In genomic region chrX:52744201-52745051, GRCm38 (mm10) we compare ENCODE assay signal across 8 mouse cellular contexts. TPM values are rescaled to one million over a fixed set of nuclear protein-coding genes. Genes with fewer than 3 reads are reported as not detected.
A peak's percentile ranks its signal among the peaks of the same experiment; 100 is the strongest.
DNase-seq lines count a peak whose midpoint lies in the region; ATAC-seq and TF ChIP-seq lines count a peak whose summit lies in the region.

No protein-coding gene starts in this region.

- peak overlapping the region; percentile 54 for H3K9ac ChIP-seq in forebrain, embryonic 14.5 days (ENCODE audit: low read length)
- H3K9ac ChIP-seq in intestine, postnatal 0 days (ENCODE audit: low read depth, low read length), result no peak overlapping the region
- no peak overlapping the region for H3K9ac ChIP-seq in liver, postnatal 0 days (replicated peaks)
- peak overlapping the region; percentile 25; the same call in 1 of the 2 replicates for H3K9ac ChIP-seq in neural tube, embryonic 14.5 days (replicated peaks; ENCODE audit: low read depth, low read length)

- H3K36me3 ChIP-seq in forebrain, embryonic 14.5 days (ENCODE audit: control insufficient read depth, insufficient read depth, low read length), result no peaks in the 10 kb centered on the region
- H3K36me3 ChIP-seq in intestine, postnatal 0 days (ENCODE audit: control insufficient read depth, insufficient read depth), result no peaks in the 10 kb centered on the region
- no peaks in the 10 kb centered on the region for H3K36me3 ChIP-seq in liver, postnatal 0 days (replicated peaks; ENCODE audit: insufficient read depth, low read length)
- no peaks in the 10 kb centered on the region for H3K36me3 ChIP-seq in neural tube, embryonic 14.5 days (ENCODE audit: control insufficient read depth, insufficient read depth, low read length)

- 38% methylated on average over 50 of the region's 50 CpGs for WGBS in forebrain, embryonic 14.5 days
- 20% methylated on average over 47 of the region's 50 CpGs for WGBS in intestine, postnatal 0 days
- WGBS in liver, postnatal 0 days (ENCODE audit: insufficient replicate concordance), result 26% methylated on average over 45 of the region's 50 CpGs
- WGBS in neural tube, embryonic 14.5 days, result 26% methylated on average over 40 of the region's 50 CpGs

- ATAC-seq in forebrain, embryonic 14.5 days, result peak; percentile 63; the same call in 1 of the 2 replicates
- ATAC-seq in intestine, postnatal 0 days, result peak; percentile 31; the same call in 1 of the 2 replicates
- no peak for ATAC-seq in liver, postnatal 0 days
- ATAC-seq in neural tube, embryonic 14.5 days (ENCODE audit: low read depth), result peak; percentile 68; the same call in 1 of the 2 replicates

- no peaks in the 10 kb centered on the region for H3K9me3 ChIP-seq in forebrain, embryonic 14.5 days (replicated peaks; ENCODE audit: control insufficient read depth, low read length)
- no peaks in the 10 kb centered on the region for H3K9me3 ChIP-seq in intestine, postnatal 0 days (ENCODE audit: control insufficient read depth)
- H3K9me3 ChIP-seq in liver, postnatal 0 days (ENCODE audit: low read length), result no peaks in the 10 kb centered on the region
- H3K9me3 ChIP-seq in neural tube, embryonic 14.5 days (ENCODE audit: control insufficient read depth, low read length), result no peaks in the 10 kb centered on the region

- no peaks in the 10 kb centered on the region for H3K4me1 ChIP-seq in forebrain, embryonic 14.5 days (ENCODE audit: control insufficient read depth, insufficient read depth, low read length)
- no peaks in the 10 kb centered on the region for H3K4me1 ChIP-seq in intestine, postnatal 0 days (replicated peaks; ENCODE audit: control insufficient read depth, insufficient read depth, low read length)
- peaks cover 3% of the 10 kb centered on the region; the same call in 1 of the 2 replicates for H3K4me1 ChIP-seq in liver, postnatal 0 days (ENCODE audit: insufficient read depth)
- H3K4me1 ChIP-seq in neural tube, embryonic 14.5 days (ENCODE audit: control insufficient read depth, insufficient read depth, low read length), result no peaks in the 10 kb centered on the region

- H3K27me3 ChIP-seq in forebrain, embryonic 14.5 days (replicated peaks; ENCODE audit: control insufficient read depth, insufficient read depth, low read length), result no peaks in the 10 kb centered on the region
- H3K27me3 ChIP-seq in intestine, postnatal 0 days (replicated peaks; ENCODE audit: control insufficient read depth, insufficient read depth, low read length), result peaks cover 4% of the 10 kb centered on the region; the same call in 1 of the 2 replicates
- H3K27me3 ChIP-seq in liver, postnatal 0 days (ENCODE audit: insufficient read depth, low read length), result peaks cover 20% of the 10 kb centered on the region
- no peaks in the 10 kb centered on the region for H3K27me3 ChIP-seq in neural tube, embryonic 14.5 days (ENCODE audit: control insufficient read depth, insufficient read depth, low read length)

- no peak for TF ChIP-seq CTCF in left cerebral cortex, adult 2 months (IDR thresholded peaks at IDR 0.05)
- TF ChIP-seq CTCF in intestine, postnatal 0 days (IDR thresholded peaks at IDR 0.05; ENCODE audit: low read depth), result no peak
- TF ChIP-seq CTCF in liver, postnatal 0 days (IDR thresholded peaks at IDR 0.05; ENCODE audit: low read depth), result no peak

- intact Hi-C loops in left cerebral cortex, adult 2 months (cut with DNase I), result no loop called here

- peak overlapping the region; percentile 80 for H3K4me2 ChIP-seq in forebrain, embryonic 14.5 days (ENCODE audit: low read length)
- peak overlapping the region; percentile 78 for H3K4me2 ChIP-seq in intestine, postnatal 0 days (replicated peaks; ENCODE audit: low read depth)
- peak overlapping the region; percentile 69 for H3K4me2 ChIP-seq in liver, postnatal 0 days (ENCODE audit: low read depth, low read length)
- H3K4me2 ChIP-seq in neural tube, embryonic 14.5 days (ENCODE audit: low read depth, low read length), result peak overlapping the region; percentile 84

- no peak for DNase-seq in left cerebral cortex, adult 2 months (ENCODE audit: extremely low spot score in 1 of 2, low spot score in 2 of 2)
- DNase-seq in left cerebral cortex, adult 18-20 months (ENCODE audit: low spot score in 2 of 2), result no peak
- peak; percentile 17 for DNase-seq in forebrain, embryonic 14.5 days (ENCODE audit: low spot score)
- DNase-seq in liver, postnatal 0 days, result peak; percentile 16
- DNase-seq in c-Kit-positive CD71-positive TER-119-positive erythroid progenitor cells, embryonic 14.5 days (ENCODE audit: low spot score), result no peak
- DNase-seq in right cerebral cortex, postnatal 25 days, result no peak

- TF ChIP-seq EP300 in liver, postnatal 0 days (IDR thresholded peaks at IDR 0.05; ENCODE audit: low read depth), result no peak

- H3K4me3 ChIP-seq in left cerebral cortex, adult 2 months, result peak overlapping the region; percentile 36
- H3K4me3 ChIP-seq in forebrain, embryonic 14.5 days (ENCODE audit: low read depth, low read length), result peak overlapping the region; percentile 39
- H3K4me3 ChIP-seq in intestine, postnatal 0 days (ENCODE audit: low read depth, low read length), result peak overlapping the region; percentile 42
- peak overlapping the region; percentile 40 for H3K4me3 ChIP-seq in liver, postnatal 0 days (ENCODE audit: low read depth, low read length)
- H3K4me3 ChIP-seq in neural tube, embryonic 14.5 days (ENCODE audit: low read depth, low read length), result peak overlapping the region; percentile 37

- no peak overlapping the region for H3K27ac ChIP-seq in left cerebral cortex, adult 2 months
- no peak overlapping the region for H3K27ac ChIP-seq in forebrain, embryonic 14.5 days (ENCODE audit: low read depth, low read length)
- no peak overlapping the region for H3K27ac ChIP-seq in intestine, postnatal 0 days (ENCODE audit: low read depth, low read length)
- no peak overlapping the region for H3K27ac ChIP-seq in liver, postnatal 0 days (ENCODE audit: low read depth)
- H3K27ac ChIP-seq in neural tube, embryonic 14.5 days (ENCODE audit: low read depth, low read length), result no peak overlapping the region

RNA-seq across cellular contexts. Expression of gene Ccdc160, which starts 46.6 kb away (rescaled TPM):
- 1 to 10 TPM; 2.5 to 3.4 TPM for total RNA-seq in left cerebral cortex, adult 2 months (2021)
- total RNA-seq in left cerebral cortex, adult 18-20 months (2021), result 1 to 10 TPM; 1.7 to 3.3 TPM
- 3.7 and 4.0 TPM in 2 replicates for polyA plus RNA-seq in forebrain, embryonic 14.5 days (2014; fragmentation: Nextera tagmentation; extraction: Ambion mirVana)
- polyA plus RNA-seq in intestine, postnatal 0 days (2015; fragmentation: Nextera tagmentation; extraction: Ambion mirVana), result 5.2 and 6.2 TPM in 2 replicates
- 0.09 and 0.29 TPM in 2 replicates for polyA plus RNA-seq in liver, postnatal 0 days (2015; fragmentation: Nextera tagmentation; extraction: Ambion mirVana)
- polyA plus RNA-seq in neural tube, embryonic 14.5 days (2014; fragmentation: Nextera tagmentation; extraction: Ambion mirVana), result 7.4 TPM in 2 replicates

Comparison
In these comparisons a context has a peak if more than half of its experiments do, and no peak if none do; other contexts are left out.
1. DNase-seq: peak in forebrain, embryonic 14.5 days (single experiment) and liver, postnatal 0 days (single experiment); none in left cerebral cortex, adult 2 months (0 of 2), left cerebral cortex, adult 18-20 months (0 of 2), c-Kit-positive CD71-positive TER-119-positive erythroid progenitor cells, embryonic 14.5 days (single experiment) and right cerebral cortex, postnatal 25 days (single experiment).
2. H3K9ac ChIP-seq: peak in forebrain, embryonic 14.5 days (single experiment) and neural tube, embryonic 14.5 days (single experiment); none in intestine, postnatal 0 days (single experiment) and liver, postnatal 0 days (single experiment).
3. Peak in every context shown above with its lines, with median percentiles within 50 percentile points of each other: H3K4me3 ChIP-seq and H3K4me2 ChIP-seq.